Mouse (Mus musculus): ENCODE results near the gene F5.

F5 gene

DNA sequence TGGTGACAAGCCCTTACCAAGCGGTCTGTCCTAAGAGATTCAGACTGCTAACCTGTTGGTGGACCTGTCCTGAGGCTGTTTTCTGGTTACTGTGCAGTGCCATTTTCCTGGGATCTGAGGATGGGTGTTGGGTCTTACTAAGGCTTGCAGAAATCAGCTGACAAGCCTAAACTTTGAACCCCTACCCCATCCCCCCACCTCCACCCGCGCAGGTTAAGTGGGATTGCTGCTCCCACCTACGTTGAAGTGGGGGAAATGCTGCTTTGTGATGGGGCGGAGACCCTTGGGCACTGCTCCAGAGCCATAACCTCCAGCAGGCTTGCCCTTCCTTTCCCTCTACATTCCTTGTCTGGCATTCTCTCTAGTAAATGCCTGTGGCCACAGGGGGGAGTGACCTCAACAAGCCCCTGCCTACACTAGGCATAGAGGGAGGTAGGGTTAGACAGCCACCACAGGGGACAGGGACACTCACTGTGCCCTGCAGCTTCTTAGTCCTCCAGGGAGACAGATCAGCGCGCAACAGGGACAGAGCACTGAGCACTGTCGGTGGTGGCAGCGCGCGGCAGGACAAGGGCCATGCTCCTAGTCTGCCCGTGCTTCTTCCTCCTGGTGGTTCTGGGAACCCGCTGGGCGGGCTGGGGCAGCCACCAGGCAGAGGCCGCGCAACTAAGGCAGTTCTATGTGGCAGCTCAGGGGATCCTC, at the start of gene F5:
F5 (plus strand) TSS at position 452 of the 702 bp plus-strand sequence.
- DNase-seq (ENCODE audit: low read depth, low spot score) = no peak

- DNase-seq (ENCODE audit: low read depth, low spot score) = no peak
Observed at GRCm38 (mm10) chr1:164109763-164110162, 41.9 kb upstream of the F5 start.

DNA sequence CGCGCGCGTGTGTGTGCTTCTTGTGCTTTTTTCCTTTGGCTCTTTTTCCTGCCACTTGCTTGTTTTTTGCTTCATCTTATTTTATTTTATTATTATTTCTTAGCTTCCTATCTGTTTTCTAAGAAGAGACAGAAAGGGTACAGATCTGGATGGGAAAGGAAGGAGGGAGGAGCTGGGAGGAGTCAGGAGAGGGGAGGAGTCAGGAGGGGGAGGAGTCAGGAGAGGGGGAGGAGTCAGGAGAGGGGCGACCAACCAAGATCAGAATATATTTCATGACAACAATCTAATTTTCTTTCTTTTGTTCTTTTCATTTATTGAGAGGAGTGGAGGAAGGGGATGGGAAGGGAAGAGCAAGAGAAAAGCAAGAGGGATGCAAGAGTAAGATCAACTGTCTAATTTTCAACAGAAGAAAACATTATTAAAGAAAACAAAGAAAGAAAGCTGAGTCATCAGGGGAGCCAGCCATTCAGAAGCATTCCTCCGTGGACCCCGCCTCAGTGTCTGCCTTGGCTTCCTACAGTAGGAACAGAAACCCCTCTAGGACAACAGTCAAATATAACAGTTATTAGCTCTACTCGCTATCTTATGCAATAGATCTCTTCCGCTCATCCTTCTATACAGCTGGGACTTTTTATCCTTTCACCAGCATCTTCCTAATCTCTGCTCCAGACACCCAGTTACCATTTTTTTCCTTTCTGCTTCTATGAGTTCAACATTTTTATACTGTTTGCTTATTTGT, 40.9 kb upstream of the F5 start:
- DNase-seq (ENCODE audit: low read depth, low spot score) = no peak

DNA sequence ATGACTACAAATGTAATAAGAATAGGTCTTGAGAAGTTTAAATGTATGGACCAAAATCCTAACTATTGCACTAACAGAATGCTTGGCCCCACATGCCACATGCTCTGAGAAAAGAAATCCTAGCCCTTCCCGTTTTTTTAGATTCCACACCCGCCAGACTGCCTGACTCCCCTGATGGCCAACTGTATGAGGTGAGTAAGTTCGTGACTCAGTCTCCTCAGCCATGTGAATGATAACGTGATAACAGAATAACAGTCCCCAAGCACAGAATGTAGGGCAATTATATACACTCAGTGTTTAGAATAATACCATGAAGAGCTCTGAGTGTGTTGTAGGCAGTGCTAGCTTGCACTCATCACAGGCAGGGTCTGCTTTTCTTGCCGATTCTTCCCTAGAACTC, 37.4 kb upstream of the F5 start:
- DNase-seq (ENCODE audit: low read depth, low spot score) = no peak

GRCm38 (mm10) chr1:164114947-164115493, 36.6 kb upstream of the F5 start, which contains the start of gene Selp:
Selp (plus strand) TSS chr1:164115264.
- no peak for DNase-seq (ENCODE audit: low read depth, low spot score)

DNA sequence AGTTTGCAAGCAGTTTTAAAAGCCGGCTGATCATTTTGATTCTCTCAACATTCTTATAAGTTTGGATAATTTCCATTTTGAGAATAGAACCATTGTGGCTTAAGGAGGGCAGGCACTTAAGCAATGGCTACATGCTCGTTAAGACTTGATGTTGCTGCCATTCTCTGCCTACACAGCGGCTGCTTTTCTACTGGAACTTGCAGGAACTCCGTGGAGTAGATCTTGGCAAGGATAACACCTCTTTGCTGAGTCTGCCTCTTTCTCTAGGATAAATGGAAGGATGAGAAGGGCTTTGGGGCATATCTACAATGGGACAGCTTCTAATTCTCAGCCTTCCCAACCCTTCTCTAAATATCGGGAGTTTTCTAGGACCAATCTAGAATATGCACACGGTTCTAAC, 36.0 kb upstream of the F5 start:
- DNase-seq (ENCODE audit: low read depth, low spot score) = no peak

GRCm38 (mm10) chr1:164117869-164118268, 33.8 kb upstream of the F5 start:
- DNase-seq (ENCODE audit: low read depth, low spot score) = no peak

- DNase-seq (ENCODE audit: low read depth, low spot score) = no peak
Observed at GRCm38 (mm10) chr1:164119892-164120776, 31.5 kb upstream of the F5 start.

DNA sequence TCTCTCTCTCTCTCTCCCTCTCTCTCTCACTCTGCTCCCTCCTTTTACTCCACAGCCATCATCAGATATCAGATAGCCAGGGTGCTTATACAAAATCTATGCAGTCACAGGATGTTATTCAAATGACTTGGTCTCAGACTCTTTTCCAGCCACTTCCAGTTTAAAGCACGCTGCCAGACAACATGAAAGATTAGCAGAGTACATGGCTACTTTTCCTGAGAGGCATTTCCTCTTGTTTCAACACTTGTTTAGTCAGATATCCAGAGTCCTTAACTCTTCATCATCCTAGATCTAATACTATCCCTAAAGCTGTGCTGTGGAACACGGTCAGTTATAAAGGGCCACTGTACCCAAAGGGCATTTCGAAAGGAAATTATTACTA, 30.9 kb upstream of the F5 start:
- no peak for DNase-seq (ENCODE audit: low read depth, low spot score)

- no peak for DNase-seq (ENCODE audit: low read depth, low spot score)
Observed at GRCm38 (mm10) chr1:164123836-164124235, 27.8 kb upstream of the F5 start.

- DNase-seq (ENCODE audit: low read depth, low spot score) = no peak
Observed at GRCm38 (mm10) chr1:164130013-164130412, 21.6 kb upstream of the F5 start.

- no peak for DNase-seq (ENCODE audit: low read depth, low spot score)
Observed at GRCm38 (mm10) chr1:164132609-164133008, 19.0 kb upstream of the F5 start.

GRCm38 (mm10) chr1:164134101-164134500, 17.5 kb upstream of the F5 start:
- no peak for DNase-seq (ENCODE audit: low read depth, low spot score)

DNA sequence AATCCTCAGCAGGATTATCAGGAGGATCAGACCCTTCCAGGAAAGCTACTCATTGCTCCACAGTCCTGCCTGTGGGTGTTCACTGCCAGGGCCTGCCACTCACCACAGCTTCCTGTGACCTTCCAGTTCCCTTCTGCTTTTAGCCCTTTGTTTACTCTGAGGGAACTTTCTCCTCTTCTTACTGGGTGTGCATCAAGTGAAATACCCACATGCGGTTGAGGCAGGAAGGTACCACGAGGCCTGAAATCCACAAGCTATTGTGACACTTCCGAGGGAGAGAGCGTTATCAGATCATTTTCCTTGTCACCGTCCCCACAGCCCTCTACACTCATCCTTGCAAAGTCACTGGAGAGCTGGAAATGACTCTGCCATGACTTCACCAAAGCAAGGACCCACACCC, 16.3 kb upstream of the F5 start:
- DNase-seq (ENCODE audit: low read depth, low spot score) = no peak

DNA sequence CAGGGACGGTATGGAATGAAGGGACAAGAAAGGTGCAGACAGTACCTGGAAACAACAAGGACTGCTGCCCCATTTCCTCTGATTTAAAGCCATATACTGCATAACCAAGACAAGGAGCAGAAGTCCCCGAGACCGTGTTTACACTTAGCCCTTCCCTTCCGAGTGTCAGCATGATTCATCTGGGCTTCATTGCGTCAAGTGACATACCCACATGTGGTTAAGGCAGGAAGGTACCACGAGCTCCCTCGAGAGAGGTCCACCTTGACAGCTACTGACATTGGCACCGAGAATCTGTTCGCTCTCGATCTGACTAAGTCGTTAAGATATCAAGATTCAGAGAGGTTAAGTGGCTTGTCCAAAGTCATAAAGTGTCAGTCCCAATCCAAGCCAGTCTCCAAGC, 15.7 kb upstream of the F5 start:
- no peak for DNase-seq (ENCODE audit: low read depth, low spot score)

DNA sequence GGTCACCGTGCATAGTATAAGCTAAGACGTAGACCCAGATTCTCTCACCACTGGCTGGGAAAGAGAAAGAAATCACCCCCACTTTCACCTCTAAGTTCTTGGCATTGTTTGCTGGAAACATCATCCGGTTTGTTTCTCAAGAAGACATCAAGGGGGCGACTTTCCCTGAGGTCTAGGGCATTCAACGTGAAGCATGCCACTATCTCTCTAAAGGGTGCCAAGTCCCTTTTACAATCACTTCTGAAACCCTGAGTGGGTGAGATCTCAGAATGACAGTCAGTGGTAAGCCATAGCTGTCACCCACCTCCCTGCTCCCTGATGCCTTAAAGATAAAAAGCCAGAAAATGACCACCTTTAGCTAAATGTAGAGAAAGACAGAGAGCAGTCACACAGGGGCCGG, 15.0 kb upstream of the F5 start:
- no peak for DNase-seq (ENCODE audit: low read depth, low spot score)

DNA sequence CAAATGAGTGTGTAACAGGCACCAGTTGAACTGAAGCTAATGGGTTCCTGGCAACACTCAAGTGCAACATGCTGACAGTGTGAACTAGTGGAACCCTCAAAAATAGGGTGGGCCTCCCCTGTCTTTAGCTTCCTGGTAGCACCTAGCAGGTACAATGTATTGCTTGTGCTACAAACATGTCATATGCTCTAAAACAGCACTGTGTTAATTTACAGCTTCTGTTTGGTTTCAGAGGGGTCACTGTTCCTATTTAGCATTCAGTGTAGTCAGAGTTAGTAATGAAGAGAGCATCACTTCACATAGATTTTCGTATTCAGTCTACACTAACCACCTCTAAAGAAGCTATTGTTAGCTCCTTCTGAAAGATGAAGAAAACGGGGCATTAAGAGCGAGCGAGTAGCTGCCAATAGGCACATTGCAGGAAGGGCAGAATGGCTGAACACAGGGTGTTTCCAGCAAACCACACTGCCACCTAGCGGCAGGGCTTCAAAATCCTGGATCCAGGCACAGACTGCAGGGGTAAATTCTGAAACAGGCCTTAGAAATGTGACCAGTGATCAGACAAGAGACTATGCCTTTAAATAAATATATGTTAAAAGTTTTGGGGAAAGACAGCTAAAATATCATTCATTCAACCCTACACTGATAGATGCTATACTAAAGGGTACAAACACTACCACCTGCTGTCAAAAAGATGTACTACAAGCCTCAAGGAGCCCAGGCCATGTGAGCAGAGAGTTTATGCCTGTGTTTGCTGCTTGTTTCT, 13.1 kb upstream of the F5 start:
- DNase-seq (ENCODE audit: low read depth, low spot score) = no peak

- no peak for DNase-seq (ENCODE audit: low read depth, low spot score)
Observed at GRCm38 (mm10) chr1:164139464-164139863, 12.2 kb upstream of the F5 start.

GRCm38 (mm10) chr1:164149083-164149482, 2.6 kb upstream of the F5 start:
- no peak for DNase-seq (ENCODE audit: low read depth, low spot score)

DNA sequence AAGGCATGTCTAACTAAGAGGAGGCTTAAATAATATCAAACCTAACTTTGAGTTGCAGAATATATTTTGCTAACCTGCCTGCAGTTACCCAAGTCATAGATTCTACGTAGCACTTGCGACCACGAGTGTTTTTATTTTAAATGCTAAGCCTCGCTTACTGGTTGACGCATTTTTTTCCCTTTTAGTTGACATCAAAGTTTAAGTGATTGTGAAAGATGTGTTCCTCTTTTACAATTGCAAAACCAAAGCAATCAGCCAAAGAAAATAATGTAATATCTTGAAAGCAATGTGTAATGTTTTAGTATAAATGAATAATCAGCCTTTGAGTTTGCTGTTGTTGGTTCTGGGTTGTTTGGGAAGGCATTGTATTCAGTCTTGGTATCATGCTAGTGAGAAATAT, 1.2 kb downstream of the F5 start:
- no peak for DNase-seq (ENCODE audit: low read depth, low spot score)

DNA sequence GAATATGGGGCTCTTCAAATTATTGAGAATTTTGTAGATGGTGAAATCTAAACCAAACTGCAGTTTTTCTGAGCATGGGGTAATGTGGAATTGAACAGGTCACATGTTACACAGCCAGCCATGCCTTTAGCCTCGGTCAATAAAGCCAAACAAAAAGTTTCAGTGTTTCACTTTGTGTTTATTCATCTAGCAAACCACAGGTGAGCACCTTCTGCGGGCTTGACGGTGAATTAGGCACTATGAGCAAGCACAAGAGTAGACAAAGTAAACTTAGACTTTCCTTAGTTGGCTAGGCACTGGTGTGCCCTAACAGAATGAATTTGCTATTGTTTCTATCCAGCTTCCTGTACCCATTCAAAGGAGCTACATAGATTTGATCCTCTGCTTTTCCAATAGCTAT, 3.3 kb downstream of the F5 start:
- no peak for DNase-seq (ENCODE audit: low read depth, low spot score)
